Mouse (Mus musculus) inflammation-experienced regulatory T-cells, adult 16 weeks (primary cell): Measurements from ENCODE around the gene Sun1. TPM values are rescaled to one million over a fixed set of nuclear protein-coding genes. Genes with fewer than 3 reads are reported as not detected.

Source experiments
- polyA plus RNA-seq: library from polyadenylated mRNA; unstranded; fragments of 100-300 nt; shearing (Covaris generic); gene quantifications from one replicate; pipeline ENCODE4 v1.2.1, GENCODE M21; 2017

The Sun1 gene
- polyA plus RNA-seq = 60.6 TPM

DNA sequence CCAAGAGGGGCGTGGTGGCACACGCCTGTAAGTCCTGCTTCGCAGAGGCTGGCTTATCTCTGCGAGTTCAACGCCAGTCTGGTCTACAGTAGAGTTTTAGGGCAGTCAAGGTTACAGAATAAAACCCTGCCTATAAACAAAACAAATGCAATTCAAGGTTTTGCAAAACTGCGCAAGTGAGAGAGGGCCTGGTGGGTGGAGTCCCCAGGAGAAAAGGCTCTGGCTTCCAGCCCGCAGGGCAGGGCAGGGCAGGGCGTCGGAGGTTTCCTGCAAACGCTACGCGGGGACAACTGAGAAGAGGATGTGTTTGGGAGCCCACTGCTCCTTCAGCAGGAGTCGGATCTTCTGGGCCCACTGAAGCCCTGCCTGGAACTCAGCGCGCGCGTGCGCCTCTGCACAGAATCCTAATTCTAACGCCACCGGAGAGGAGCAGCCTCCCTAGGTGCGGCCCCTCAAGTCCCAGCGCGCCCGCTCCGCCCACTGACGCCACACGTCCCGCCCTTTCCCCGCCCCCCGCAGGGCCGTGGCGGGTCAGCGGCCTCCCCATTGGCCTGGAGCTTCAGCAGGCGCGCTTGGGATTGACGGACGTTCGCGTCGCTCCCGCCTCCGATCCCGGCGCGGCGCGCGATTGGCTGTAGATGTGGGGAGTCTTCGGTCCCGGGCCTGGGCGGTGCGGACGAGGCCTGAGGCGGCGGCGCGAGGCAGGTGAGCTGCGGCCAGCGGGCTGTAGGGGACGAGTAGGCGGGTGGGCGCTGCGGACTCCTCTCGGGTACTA is at the start of gene Sun1:
Gene Sun1 (plus strand): TSS at position 643 of the 775 bp plus-strand sequence.

DNA sequence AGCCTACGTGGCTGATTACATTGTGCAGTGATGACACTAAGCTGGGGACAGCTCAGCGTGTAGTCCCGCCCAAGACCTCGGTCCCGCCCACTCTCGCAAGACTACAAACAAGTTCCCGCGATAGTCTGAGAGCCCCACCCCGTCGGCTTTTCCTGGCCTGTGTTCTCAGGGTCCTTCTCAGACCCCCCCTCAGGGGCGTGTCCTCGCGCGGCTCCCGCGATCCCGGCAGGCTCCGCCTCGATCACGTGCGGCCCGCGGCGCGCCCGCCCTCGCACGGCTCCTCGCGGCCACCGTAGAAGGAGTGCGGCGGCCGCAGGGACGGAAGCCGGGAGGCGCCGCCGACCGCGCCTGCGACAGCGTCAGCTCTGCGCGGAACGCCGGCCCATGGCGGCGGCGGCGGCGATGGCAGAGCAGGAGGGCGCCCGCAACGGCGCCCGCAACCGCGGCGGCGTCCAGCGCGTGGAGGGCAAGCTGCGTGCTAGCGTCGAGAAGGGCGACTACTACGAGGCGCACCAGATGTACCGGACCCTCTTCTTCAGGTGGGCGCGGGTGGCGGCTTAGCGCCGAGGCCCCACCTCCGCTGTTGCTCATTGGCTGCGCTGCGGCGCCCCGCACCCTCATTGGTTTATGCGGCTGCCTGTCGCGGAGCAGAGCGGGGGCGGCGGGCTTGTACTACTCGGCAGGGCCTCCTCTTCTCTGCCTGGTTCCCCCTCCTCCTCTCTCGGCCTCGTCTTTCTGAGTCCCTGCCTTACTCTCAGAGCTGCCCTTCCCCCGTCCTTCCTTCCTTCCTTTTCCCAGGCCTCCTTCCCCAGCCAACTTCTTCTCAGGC is 51.9 kb downstream of the Sun1 start, which contains the start of gene Get4:
Gene Get4 (plus strand): TSS at position 244 of the 829 bp plus-strand sequence.

Other genes with a start within 250 kb of the Sun1 start
- gene Pdgfa, start 203.3 kb upstream of the Sun1 start, polyA plus RNA-seq = not detected
- gene Prkar1b, start 50.6 kb upstream of the Sun1 start, polyA plus RNA-seq = 2.1 TPM
- 8.2 TPM for gene Dnaaf5, start 50.4 kb upstream of the Sun1 start, polyA plus RNA-seq
- gene Get4, start 51.7 kb downstream of the Sun1 start, polyA plus RNA-seq = 14.8 TPM
- 2.8 TPM for gene Adap1, start 125.0 kb downstream of the Sun1 start, polyA plus RNA-seq
- gene Cox19, start 150.8 kb downstream of the Sun1 start, polyA plus RNA-seq = 50.5 TPM
- not detected for gene Cyp2w1, start 152.0 kb downstream of the Sun1 start, polyA plus RNA-seq
- gene Gpr146, start 177.1 kb downstream of the Sun1 start, polyA plus RNA-seq = 9.2 TPM
- gene C130050O18Rik, start 204.6 kb downstream of the Sun1 start, polyA plus RNA-seq = 0.18 TPM
- gene Gper1, start 222.5 kb downstream of the Sun1 start, polyA plus RNA-seq = not detected